Mouse (Mus musculus) urinary bladder, adult 2 months (tissue): ENCODE data around the gene Gpr135. TPM values are rescaled to one million over a fixed set of nuclear protein-coding genes. Genes with fewer than 3 reads are reported as not detected.

ENCODE experiments used
- DNase-seq: peaks from one replicate; pipeline ENCODE4 v3.0.0; 2022; ENCODE audit warnings: low spot score
- polyA plus RNA-seq: library from polyadenylated mRNA; depleted of rRNA; stranded (reverse); fragments of >200 nt; gene quantifications from 2 replicates; pipeline ENCODE4 v1.2.3, GENCODE M21; 2012; rRNA removed

Gpr135 gene
- polyA plus RNA-seq, result 2.7 and 3.4 TPM in 2 replicates

DNA sequence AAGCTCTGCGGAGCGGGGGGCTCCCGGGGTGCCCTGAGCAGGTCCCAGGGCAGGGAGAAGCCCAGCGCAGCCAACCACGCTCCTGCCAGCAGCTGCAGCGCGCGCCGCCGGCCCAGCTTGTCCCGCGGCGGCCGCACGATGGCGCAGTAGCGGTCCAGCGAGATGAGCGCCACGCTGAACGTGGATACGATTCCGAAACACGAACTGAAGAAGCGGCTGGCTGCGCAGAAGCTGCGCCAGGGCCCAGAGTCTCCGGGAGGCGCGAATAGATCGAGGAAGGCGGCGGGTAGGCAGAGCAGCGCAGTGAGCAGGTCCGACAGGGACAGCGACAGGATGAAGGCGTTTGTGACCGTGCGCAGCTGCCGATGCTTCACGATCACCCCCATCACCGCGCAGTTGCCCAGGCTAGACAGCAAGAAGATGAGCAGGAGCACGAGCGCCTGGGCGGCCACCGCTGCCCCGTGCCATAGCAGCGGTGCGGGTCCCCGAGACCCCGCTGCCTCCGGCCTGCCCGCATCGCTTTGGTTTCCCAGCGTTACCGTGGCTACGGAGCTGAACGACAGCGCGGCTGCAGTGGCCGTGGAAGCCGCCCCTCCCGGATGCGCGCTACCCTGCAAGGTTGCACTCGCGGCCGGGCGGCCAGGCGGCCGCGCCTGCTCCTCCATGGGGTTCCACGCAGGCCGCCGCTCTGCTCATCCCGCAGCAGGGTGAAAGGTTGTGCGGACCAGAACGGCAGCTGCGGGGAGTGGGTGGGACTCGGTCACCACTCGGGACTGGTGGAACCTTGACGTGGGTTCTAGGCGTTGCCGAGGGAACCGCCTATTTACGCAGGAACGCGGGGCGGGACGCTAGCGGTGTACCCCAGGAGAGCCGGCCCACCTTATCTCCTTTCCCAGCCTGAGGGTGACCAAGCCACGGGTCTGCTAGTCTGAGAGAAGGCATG lies at the start of gene Gpr135:
Gene Gpr135, minus strand, starts transcription at position 799 of the 943 bp plus-strand sequence.
- DNase-seq, result peak; percentile 72

DNA sequence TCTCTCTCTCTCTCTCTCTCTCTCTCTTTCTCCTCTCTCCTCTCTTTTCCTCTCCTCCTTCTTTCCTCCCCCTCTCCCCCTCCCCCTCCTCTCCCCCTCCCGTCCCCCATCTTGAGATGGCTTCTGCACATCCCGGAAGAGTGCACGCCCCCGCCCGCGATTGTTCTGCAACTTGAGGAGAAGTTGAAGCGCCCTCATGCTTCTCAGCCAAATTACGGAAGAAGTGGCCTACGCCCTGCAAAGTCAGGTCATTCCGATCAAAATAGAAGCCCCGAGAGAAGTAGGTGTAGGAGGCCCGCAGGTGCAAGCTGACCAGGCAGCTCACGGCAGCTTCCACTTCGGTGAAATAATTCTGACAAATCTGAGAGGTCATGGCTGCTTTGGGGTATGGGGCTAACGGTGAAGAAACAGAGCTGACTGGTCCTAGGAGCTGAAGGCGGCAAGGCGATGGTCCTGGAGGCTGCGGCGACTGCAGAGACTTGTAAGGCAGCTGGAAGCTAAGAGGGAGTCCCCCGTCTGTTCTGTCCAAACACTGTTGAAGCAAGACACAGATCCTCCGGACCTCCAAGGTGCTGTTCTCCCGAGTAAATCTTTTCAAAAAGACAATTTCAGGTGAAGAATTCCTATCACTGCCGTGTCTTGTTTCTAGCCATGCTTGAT lies 44.9 kb upstream of the Gpr135 start:
- DNase-seq, result no peak

DNA sequence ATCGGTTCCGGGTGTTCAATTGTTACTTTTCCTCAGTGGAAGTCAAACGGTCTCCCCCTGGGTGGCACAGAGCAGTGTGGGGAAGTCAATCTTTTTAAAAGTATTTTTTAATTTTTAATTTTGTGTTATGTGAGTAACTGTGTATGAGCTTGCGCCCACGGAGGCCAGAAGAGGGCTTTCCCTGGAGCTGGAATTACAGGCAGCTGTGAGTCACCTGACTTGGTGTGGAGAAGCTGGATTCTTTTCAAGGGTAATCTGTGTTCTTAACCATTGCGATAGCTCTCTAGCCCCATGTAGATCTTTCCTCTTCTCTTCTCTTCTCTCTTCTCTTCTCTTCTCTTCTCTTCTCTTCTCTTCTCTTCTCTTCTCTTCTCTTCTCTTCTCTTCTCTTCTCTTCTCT lies 44.2 kb upstream of the Gpr135 start:
- DNase-seq, result no peak

DNA sequence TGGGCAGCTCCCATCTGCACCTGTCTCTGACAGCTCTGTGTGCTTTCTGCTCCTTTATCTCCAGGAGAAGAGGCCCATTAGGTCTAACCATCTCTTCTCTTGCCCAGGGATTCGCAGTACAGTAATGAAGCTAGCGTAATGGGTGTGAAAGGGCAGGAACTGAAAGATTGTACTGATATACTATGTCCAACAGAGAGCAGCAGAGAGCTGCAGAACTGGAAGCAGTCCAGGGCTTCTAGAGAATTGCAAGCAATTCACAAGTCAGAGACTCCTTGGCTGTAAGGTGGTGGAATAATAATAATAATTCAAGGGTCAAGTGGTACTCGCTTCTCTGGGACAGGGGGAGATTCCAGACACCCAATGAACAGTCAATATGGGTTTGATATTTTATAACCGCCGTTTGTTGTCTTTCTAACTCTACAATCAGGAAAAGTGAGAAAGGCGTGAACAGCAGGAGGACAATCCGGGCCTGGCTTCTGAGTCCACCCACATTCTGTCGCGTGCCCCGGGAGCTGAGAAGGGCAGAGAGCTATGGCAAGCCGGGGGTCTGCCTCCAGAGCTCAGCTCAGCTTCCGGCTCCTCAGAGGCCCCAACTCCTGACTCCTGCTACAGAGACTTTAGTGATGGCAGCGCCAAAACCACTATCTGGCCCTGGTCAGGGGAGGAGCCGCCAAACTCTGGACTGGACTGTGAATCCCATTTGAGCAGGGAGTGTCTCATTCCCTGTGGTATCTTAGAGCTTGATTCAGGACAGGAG lies 33.8 kb upstream of the Gpr135 start:
- no peak for DNase-seq

DNA sequence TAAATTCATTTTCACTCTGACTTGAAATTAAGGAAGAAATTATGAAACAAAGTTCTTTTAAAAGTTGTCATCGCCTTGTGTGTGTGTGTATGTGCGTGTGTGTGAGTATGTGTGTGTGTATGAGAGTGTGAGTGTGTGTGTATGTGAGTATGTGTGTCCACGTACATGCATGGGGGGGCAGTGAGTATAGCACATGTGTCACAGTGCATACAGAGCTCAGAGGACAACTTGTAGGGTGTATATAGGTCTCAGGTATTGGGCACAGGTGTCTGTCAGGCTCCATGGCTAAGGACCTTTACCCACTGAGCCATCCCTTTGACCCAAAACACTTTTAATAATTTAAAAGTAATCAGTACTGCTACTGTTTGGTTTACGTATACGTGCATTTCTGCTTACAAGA lies 33.1 kb upstream of the Gpr135 start:
- DNase-seq, result no peak

DNA sequence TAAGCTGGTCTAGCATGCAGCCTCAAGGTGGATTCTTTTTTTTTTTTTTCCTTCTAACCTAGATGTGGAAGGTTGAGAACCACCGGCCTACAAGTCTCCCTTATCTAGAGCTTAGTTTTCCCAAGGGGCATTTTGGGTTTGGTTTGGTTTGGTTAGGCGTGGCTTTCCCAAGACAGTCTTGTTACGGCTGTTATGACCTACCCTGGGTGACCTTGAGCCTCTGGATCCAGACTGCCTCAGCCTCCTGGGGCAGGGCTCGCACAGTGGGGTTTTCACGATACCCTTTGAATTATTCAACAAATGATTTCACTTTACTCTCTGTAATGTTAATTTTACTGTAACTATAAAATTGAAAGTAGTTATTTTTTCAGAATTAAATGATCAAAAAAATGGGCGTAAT lies 31.9 kb upstream of the Gpr135 start:
- DNase-seq, result no peak

DNA sequence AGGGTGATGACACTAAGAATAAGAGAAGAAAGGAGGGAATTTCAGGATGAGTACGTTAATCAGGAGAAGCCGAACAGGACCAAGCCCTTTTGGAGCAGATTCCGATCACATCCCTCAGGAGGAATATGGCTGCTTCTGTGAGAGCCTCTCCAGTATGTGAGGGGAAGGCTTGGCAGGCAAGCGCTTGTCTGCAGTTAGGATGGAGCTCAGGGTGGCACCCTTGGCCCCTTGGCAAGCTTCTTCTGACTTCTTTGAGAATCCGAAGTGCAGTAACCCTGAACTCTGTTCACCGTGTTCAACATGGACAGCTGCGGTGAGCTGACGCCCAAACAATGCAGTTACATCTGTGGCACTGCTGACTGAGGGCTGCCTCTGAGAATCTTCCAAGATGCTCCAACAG lies 26.0 kb upstream of the Gpr135 start:
- no peak for DNase-seq

DNA sequence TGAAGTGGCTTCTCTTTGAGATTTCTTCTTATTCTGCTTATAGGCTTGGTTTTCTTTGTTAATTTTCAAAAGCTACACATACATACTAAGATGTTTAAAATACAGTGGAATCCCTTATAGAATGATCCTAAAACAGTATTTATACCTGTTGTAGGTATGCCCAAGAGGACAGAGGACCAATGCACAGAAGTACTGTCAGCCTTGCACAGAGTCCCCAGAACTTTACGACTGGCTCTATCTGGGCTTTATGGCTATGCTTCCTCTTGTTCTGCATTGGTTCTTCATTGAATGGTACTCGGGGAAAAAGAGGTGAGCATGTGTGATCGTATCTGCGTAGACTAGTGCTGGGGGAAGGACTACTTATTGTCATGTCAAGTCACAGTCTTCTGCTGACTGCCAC lies 18.9 kb upstream of the Gpr135 start:
- DNase-seq, result no peak

DNA sequence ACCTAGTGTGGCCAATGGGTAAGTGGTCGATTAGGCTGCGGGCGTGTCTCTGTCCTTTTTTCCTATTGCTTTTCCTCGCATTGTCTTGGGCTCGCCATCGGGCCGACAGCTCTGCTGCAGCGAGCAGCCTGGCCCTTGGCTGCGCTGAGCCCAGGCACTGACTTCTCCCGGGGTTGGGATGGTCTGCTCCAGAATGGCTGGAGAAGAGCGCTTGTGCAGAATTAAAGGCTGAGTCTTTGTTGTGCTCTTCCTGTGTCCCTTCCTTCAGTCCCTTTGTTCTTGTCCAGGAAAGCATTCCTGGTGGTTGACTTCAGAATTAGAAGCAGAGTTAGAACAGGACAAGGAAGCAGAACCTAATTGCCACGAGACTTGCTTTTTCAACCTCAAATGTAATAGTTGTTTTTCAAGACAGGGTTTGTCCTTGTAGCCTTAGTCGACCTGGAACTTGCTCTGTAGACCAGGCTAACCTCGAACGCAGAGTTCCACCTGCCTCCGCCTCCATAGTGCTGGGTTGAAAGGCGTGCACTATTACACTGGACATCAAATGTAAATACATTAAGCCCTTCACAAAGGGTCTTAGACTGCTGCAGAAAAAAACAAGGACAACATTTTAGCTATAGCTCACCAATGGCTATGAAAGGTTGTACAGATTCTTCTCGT lies 15.4 kb upstream of the Gpr135 start:
- DNase-seq, result no peak

DNA sequence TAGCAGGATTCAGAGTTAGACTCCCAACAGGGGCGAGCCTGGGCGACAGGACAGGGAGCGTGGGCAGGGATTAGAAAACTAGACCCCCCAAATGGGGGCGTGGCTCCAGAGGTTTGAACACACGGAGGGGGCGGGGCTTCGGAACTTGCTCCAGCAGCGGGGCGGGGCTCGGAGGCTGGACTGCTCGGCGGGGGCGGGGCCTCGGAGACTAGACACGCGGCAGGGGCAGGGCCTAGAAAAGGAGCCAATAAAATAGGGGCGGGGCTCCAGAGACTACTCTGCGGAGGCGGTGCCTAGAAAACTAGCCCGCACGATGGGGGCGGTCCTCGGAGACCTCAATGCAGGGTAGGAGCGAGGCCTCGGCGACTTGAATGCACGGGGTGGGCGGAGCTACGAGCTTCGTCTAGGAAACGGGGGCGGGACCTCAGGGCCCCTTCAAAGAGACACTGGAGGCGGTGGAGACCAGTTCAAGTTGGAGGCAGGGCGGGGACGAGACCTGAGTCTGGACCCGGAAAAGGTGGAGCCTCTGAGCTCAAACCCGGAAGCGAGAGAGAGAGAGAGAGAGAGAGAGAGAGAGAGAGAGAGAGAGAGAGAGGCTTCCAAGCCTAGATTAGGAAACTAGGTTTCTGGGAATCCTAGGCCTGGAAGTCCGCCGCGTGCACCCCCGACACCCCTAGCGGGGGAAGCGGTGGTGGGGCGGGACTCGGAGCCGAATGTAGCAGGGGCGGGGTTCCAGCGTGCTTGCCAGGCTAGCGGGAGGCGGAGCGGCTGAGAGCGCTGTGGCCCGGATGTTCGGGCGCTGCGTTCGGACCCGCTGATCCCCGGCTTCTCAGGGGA lies 14.6 kb upstream of the Gpr135 start, which contains the start of the genes L3hypdh and Jkamp:
Gene L3hypdh, minus strand, starts transcription at position 111 of the 837 bp plus-strand sequence.
Gene Jkamp, plus strand, starts transcription at position 261 of the 837 bp plus-strand sequence.
- DNase-seq, result peak; percentile 94

DNA sequence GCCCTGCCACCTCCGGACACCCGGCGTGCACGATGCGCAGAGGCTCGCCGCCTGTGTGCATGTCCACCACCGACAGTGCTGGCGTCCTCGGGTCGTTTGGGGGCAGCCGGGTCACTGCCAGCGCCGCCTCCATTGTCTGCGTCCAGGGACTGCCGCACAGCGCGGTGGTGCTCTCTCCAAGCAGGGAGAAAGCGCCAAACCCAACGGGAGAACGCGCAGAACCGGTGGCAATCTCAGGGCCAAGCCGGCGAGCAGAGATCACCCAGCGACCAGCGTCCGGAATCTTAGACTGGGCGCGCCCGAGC lies 14.1 kb upstream of the Gpr135 start:
- DNase-seq, result no peak

DNA sequence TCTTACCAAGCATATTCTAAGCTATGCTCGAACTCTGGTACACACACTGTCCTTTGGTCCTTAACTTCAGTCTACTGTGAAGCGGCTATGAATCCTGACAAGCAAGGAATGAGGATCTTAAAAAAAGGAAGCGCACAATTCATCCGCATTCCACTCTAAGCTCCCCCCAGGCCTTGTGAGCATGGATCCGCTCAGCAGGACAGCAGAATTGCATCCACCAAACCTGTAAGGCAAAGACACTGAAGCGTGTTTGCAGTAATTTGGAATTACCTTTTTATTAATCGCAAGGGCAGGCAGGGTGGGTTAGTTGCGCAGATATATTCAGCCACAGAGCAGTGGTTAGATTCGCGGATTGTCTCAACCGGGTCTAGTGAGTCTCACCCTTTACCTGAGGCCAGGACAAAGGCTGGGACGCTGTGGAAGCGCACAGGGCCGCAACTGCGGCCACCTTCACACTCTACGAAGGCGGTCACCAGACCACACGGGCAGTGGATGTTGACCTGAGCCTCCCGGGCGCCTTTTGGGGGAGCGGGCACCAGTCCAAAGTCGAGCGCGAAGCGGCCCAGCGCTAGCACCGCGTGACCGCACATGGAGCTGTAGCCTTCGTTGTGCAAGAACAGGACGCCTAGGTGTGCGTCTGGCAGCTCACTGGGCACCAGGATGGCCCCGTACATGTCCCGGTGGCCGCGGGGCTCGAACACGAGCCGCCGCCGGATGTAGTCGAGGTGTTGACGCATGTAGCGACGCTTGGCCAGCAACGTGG lies 13.5 kb upstream of the Gpr135 start:
- DNase-seq, result peak; percentile 55

DNA sequence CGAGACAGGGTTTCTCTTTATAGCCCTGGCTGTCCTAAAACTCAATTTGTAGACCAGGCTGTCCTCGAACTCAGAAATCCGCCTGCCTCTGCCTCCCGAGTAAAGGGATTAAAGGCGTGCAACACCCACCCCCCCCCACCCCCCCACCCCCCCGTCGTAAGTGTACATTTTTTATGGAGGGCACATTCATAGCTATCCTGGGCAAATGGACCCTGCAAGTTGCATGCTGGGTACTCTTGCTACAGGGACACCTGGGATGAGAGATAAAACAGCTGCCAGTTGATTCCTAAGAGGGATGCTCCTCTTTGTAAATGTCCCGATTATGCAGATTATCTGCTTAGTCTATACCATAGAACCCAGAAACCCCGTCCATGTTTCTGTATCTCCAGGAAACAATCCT lies 12.3 kb upstream of the Gpr135 start:
- DNase-seq, result no peak

DNA sequence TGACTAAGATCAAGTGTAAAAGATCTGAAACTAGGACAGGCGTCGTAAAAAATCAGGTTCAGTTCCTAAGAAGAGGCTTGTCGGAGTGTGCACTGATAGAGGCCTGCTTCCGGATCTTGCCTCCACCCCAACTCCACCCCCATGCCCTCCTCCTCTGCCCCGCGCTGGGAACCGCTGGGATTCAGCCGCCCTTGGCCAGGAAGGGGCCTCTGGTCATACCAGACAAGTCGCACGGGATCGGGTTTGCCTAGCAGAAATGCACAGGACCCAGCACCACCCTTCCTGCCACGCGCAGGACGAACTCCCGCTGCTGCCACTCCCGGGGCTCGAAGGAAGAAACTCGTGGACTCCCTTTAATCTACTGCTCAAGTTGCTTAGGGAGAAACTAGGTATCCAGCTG lies 11.4 kb upstream of the Gpr135 start:
- no peak for DNase-seq

DNA sequence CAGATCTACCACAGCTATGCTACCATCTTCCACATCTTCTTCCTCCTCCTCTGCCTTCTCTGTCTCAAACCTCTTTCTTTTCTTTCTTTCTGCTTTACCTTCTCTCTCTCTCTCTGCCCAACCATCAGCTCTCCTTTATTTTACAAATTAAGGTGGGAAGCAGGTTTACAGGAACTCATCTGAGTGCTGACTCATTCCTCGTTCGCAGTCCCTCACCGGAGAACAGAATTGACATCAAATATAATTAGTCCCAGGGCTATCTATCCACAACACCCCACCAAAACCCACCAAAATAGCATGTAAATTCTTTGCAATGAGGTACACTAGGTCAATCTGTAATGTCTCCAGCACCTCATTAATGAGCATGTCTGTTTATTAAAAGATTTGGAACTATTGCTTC lies 11.0 kb upstream of the Gpr135 start:
- DNase-seq, result no peak

DNA sequence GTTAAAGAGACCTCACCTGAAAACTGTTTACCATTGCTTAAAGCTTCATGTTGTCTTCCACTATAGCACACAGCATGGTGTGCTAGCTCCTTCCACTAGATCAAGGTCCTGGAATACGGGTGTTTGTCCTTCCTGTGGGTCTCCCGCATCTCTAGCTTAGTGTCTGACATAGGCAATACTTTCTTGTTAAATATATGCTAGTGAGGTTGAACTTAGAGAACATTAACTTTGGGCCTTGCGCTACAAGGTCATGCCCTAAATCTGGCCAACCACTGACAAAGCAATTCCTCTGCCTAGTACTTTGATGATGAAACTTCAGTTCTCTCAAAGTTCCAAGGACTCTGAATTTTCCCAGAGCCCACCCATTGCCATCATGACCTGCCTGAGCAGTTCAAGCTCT lies 7.3 kb upstream of the Gpr135 start:
- DNase-seq, result no peak

DNA sequence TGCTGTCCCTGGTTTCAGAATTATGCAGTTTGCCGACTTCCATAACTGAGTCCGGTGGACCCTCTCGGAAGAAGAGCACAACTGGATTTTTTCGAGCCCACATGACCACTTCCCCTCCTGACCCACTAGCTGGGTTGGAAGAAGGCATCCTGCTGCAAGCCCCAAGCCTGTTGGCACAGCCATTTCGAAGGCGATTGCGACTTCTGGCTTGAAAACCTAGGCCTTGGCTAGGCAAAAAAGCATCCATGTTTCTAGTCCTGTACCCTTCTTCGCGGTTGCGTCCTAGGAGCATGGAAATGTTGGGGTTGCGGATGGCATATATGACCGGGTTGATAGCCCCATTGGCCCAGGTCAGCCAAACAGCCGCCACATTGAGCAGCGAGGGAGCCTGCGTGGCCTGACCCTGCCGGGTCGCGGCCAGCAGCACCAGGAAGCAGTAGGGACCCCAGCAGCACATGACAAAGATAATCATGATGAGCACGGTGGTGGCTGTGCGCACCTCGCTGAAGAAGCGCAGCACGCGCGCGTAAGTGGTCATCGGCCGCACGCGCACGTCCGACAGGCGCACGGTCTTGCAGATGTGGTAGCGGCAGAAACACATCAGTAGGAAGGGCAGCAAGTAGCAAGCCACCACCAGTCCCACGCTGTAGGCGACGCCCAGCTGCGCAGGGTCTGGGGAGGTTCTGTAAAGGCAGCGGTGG lies 1.1 kb downstream of the Gpr135 start:
- DNase-seq, result no peak

DNA sequence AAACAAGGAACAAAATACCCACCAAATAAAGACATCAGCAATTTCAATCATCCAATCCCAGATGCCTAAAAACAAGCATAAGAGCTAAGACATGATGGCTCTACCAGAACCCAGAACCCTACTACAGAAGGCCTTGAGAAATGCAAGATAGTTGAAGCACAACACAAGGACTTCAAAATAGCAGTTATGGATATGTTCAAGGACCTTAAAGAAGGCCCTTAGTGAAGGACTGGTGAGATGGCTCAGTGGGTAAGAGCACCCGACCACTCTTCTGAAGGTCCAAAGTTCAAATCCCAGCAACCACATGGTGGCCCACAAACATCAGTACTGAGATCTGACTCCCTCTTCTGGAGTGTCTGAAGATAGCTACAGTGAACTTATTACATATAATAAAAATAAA lies 13.1 kb downstream of the Gpr135 start:
- no peak for DNase-seq

DNA sequence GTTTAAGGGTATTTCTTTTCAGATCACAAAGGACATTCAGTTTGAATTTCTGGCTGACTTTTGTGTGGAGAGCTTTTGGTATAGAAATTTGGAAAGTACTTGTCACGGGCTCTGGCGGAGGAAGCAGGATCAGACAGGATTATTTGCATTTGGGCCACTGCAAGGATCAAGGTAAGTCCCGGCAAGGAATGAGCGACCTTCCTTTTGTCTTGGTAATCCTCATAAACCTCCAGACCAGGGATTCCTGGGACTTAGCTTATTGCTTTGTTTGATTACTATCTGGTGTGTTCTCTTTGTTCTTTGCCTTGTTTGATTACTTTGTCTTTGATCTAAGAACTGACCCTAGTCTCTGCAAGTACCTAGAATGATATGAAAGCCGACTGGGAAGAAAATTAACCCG lies 17.1 kb downstream of the Gpr135 start:
- DNase-seq, result no peak

DNA sequence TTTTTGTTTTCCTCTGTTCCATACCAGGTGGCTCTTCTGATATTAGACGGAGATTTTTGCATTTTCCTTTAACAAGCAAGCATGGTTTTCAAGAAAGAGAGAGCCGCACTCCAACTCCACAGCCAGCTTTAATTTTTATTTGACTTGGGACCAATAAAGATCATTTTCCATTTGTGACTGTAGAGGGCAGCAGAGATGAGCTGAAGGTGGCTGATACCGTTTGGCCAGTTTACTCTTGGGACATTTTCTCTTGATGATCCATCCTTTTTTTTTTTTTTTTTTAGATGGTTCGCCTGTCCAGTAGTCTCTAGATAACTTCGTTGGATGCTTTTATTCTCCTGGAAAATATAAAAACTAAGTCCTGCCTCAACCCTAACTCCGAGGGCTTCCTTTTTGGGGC lies 17.6 kb downstream of the Gpr135 start:
- DNase-seq, result no peak
